Mouse (Mus musculus) v-Abl transformed pro-B cells (cell line): ENCODE results near the gene Pigyl.

ENCODE experiments used
- in situ Hi-C, 2 experiments: fragments of 400-800 bp; cut with MboI; formaldehyde crosslinking; loops; one replicate each; pipeline ENCODE4 v1.15.1; 2025; ENCODE audit not compliant: unreplicated experiment in 2 of 2

Gene Pigyl

DNA sequence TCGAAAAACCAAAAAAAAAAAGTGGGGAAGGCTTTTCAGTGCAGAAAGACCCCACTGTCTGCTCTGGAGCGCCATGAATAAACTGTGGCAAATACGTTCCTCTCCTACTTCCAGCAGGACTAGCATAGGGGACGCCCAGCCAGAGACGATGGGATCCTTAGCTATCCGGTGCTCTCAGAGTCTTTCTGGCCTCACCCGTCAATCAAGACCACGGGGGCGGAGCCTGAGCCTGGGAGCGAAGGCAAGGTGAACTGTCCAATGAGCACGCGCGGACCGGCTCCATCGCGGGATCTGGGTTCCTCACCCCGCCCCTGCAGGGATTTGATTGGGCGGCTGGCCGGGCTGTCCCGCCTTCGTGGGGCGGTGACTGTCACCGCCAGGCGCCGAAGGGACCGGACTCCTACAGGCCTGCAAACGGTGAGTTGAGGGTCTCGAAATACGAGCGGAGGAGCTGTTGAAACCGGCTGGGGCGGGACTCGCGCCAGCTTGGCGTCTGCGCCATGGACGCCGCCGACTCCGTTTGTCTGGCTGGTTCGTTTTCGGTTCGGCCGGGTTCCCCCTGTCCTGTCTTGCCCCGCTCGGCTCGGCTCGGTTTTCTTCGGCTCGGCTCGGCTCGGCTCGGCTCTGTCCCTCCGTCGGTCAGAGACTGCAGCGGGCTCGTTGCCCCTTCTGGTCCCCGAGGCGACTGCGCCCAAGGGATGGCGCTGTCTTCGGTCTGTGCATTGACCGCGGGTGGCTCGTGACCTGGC is at the start of gene Pigyl:
Gene Pigyl, plus strand, starts transcription at position 350 of the 749 bp plus-strand sequence.
- in situ Hi-C loops = loop anchor here (5.0 to 25.0 kb wide), 7 partner anchors 71 to 322 kb away; partner anchors contain the start of genes Angptl8 (in 2 of the 2) and Zfp809 (in 1 of the 2)

- in situ Hi-C loops = loop anchor here in 1 of 2 experiments (5.0 to 25.0 kb wide), 3 partner anchors 34 to 1471 kb away; partner anchors contain the start of genes Fbxl12 and Ubl5
Measured at GRCm38 (mm10) chr9:22108194-22108593, 48.5 kb upstream of the Pigyl start.

GRCm38 (mm10) chr9:22115635-22116034 is 41.0 kb upstream of the Pigyl start:
- in situ Hi-C loops = loop anchor here (5.0 to 25.0 kb wide), 2 partner anchors 37 to 1478 kb away; partner anchors contain the start of genes Fbxl12 (in 1 of the 2) and Ubl5 (in 1 of the 2)

- in situ Hi-C loops = loop anchor here (5.0 to 25.0 kb wide), 2 partner anchors 36 to 1479 kb away; partner anchors contain the start of genes Fbxl12 (in 1 of the 2) and Ubl5 (in 1 of the 2)
Measured at GRCm38 (mm10) chr9:22116086-22116485, 40.6 kb upstream of the Pigyl start.

DNA sequence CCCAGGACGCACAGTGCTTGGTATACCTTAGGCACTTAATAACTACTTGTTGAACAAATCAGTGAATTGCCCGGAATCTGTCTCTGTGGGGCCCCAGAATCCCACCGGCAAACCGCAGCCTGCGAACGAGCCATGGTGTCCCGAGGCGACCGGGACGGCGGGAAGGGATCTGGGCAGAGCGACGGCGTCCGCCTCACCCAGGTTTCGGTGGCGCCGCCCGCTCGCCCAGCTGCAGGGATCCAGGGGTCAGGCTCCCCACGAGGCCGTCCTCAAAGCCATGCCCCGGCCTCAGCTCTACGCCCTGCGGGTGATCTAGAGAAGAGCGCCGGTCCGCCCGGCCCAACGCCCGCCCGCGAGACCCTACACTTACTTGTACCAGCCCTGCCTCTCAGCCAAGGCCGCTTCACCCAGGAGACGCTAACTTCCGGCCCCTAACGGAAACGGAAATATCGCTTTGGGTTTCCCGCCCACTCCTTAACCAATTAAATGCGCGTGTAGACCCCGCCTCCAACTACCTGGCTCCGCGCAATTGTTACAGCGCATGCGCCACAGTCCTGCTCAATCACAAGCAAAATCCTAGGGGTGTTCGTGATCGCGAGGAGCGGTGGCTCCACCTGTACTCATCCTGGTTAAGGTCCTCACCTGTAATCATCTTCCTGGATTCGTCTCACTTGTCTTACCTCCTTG is 39.8 kb upstream of the Pigyl start, which contains the start of gene Elof1:
Gene Elof1, minus strand, starts transcription at position 433 of the 687 bp plus-strand sequence.
- in situ Hi-C loops = loop anchor here (5.0 to 25.0 kb wide), 2 partner anchors 35 to 1480 kb away; partner anchors contain the start of genes Fbxl12 (in 1 of the 2) and Ubl5 (in 1 of the 2)

DNA sequence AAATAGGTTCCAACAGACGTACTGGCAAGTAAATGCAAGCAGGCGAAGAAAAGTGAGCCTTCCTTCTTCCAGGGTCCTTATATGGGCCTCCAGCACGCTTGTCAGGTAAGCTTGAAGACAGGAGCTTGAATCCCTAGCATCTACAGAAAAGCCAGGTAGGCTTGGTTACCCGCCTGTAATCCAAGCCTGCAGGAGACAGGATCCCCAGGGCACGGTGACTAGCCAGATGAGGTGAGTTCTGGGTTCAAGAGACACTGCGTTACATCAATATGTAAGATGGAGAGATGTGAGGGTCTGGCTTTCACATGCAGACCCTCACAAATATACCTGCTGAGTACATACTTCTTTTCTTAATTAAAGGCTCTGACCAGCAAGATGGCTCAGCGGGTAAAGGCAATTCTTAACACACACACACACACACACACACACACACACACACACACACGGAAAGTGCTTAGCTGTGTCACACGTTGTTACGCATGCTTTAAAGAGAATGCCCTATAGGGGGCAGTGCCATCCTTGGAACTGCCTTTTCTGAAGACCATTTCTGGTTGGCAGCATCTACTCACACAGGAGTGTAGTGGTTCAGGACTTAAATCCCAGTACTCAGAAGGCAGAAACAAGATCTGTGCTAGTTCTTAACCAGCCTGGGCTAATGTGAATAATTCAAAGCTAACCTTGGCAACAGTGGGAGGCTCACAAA is 38.7 kb upstream of the Pigyl start:
- in situ Hi-C loops = loop anchor here (5.0 to 25.0 kb wide), 2 partner anchors 34 to 1481 kb away; partner anchors contain the start of genes Fbxl12 (in 1 of the 2) and Ubl5 (in 1 of the 2)

DNA sequence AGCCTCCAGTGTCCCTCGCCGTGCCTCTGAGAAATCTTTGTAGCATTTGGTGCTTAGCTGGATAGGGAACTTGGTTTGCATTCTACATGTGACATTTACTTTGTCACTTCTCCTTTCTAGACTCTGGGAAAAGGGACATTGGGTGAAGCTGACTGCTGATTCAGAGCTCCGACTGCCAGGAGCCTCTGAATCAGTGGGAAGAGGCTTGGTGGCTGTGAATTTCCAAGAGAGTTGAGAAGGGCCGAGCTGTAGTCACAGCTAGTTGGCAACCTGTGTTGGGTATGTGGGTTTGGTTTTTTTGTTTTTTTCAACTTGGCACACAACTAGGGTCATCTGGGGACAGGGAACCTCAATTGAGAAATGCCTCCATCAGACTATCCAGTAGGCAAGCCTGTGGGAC is 37.1 kb upstream of the Pigyl start:
- in situ Hi-C loops = loop anchor here (5.0 to 25.0 kb wide), 2 partner anchors 33 to 1482 kb away; partner anchors contain the start of genes Fbxl12 (in 1 of the 2) and Ubl5 (in 1 of the 2)

DNA sequence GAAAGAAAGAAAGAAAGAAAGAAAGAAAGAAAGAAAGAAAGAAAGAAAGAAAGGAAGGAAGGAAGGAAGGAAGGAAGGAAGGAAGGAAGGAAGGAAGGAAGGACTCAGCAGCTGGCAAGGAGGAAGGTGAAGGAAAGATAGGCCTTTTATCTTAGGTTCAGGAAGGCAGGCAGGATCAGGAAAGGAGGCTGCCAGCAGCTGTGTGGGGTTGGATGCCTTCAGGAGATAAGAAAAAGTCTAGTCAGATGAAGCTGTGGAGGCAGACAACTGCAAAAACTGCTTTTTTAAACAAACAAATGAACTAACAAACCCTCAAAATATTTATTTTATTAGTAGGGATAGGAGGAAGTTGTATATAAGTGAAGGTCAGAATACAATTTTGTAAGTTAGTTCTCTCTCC is 35.1 kb upstream of the Pigyl start:
- in situ Hi-C loops = loop anchor here in 1 of 2 experiments (25.0 kb wide), 1 partner anchor 1484 kb away; the partner anchor contains the start of genes Fbxl12 and Ubl5

- in situ Hi-C loops = loop anchor here in 1 of 2 experiments (25.0 kb wide), 1 partner anchor 1485 kb away; the partner anchor contains the start of genes Fbxl12 and Ubl5
Measured at GRCm38 (mm10) chr9:22122005-22122404, 34.6 kb upstream of the Pigyl start.

DNA sequence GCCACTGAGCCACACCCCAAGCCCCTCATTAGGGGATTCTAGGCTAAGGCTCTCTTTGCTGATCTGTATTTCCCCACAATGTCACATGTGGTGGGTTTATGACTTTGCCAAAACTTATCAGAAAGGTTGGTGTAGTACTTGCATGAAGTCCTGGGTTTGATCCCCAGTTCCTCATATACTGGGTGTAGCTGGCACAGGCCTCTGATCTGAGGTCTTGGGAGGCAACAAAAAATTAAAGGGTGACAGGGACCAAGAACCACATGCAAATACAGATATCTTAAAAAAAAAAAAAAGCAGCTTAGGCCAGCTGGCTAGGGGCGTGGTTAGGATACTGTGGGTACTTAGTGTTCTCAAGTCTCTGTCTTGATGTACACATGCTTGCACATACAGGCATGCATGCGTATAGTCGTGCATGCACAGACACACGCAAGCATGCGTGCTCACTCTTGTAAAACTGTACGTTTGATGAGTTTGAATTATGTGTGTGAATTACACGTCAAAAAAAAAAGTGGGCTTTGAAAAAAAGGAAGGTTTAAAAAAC is 33.5 kb upstream of the Pigyl start:
- in situ Hi-C loops = loop anchor here in 1 of 2 experiments (25.0 kb wide), 1 partner anchor 1486 kb away; the partner anchor contains the start of genes Fbxl12 and Ubl5

DNA sequence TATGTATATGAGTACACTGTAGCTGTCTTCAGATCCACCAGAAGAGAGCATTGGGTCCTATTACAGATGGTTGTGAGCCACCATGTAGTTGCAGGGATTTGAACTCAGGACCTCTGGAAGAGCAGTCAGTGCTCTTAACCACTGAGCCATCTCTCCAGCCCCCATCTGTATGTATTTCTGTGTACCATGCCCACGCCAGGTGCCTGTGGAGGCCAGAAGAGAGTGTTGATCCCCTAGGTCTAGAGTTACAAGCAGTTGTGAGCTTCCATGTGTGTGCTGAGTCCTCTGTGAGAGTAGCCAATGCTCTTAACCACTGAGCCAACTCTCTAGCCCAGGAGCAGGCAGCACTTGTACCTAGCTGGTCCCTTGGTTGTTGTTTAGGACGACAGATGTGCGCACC is 32.5 kb upstream of the Pigyl start:
- in situ Hi-C loops = loop anchor here in 1 of 2 experiments (25.0 kb wide), 1 partner anchor 1487 kb away; the partner anchor contains the start of genes Fbxl12 and Ubl5

DNA sequence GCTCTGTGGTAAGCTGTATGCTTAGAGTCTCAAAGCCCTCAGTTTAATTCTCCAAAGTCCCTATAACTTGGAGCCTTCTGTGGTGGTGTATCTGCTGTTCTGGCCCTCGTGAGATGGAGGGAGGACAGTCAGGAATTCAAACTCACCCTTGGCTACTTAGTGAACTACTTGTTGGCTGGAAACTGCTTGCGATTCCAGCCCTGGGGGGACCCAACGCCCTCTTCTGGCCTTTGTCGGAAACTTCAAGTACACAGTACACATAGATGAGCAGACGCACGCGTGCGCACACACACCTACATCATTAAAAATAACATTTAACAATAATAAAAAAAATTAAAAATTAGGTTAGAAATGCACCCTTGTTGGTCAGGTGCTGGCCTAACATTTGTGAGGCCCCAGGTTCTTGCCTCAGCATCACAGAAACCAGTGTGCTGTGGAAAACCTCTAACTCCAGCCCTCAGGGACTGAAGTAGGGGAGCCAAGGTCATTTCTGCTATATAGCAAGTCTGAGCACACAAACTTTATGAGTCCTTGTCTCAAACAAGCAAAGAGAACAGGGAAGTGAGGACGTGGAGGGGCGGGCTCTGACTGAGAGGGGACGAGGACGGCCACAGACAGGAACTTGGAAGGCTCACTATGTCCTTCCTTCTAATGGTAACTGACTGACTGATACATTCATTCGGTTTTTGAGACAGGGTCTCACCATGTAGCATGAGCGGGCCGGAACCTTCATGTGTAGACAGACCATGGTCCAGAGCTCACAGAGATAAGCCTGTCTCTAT is 31.2 kb upstream of the Pigyl start:
- in situ Hi-C loops = no loop called here

GRCm38 (mm10) chr9:22131226-22131981 is 25.2 kb upstream of the Pigyl start:
- in situ Hi-C loops = no loop called here

DNA sequence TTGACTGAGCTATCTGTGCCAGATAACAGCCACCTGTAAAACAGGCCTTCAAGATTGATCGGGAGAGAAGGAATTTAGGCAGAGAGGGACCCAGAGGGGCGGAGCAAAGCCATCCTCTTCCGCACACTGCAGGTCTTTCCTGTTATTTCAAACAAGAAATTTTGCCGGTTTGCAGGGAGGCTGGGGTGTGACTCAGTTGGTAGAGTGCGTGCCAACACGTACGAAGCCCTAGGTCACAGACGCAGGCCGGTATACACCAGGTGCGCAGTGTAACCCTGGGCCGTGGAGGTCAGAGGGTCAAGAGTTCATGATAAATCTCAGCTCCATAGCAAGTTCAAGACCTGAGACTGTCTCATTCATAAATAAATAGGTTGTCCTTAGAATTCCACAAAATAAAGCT is 24.4 kb upstream of the Pigyl start:
- in situ Hi-C loops = no loop called here

GRCm38 (mm10) chr9:22134246-22134890 is 22.3 kb upstream of the Pigyl start:
- in situ Hi-C loops = no loop called here

- in situ Hi-C loops = no loop called here
Measured at GRCm38 (mm10) chr9:22134988-22135643, 21.5 kb upstream of the Pigyl start.
